Mouse (Mus musculus): ENCODE measurements at regions not wholly inside any gene's neighbourhood (a gene's known extent, or its start where the extent isn't known, plus 50 kb on each side); places are given as distances from the start of the nearest gene placed in this dataset.

GRCm38 (mm10) chr3:61418096-61418495 lies 52.3 kb upstream of the B430305J03Rik start:
- TF ChIP-seq POLR2A (IDR thresholded peaks at IDR 0.05; ENCODE audit: control insufficient read depth, low read depth, low read length), result no peak
- no peak for TF ChIP-seq CTCF (IDR thresholded peaks at IDR 0.05; ENCODE audit: control insufficient read depth, insufficient read depth, insufficient replicate concordance, low read depth, low read length)
